Mouse (Mus musculus): ENCODE measurements at regions not wholly inside any gene's neighbourhood (a gene's known extent, or its start where the extent isn't known, plus 50 kb on each side); places are given as distances from the start of the nearest gene placed in this dataset.

- no peaks in the 10 kb centered on the region for H3K9me3 ChIP-seq (ENCODE audit: low read length)
- H3K27me3 ChIP-seq (replicated peaks; ENCODE audit: insufficient read depth, low read length) = no peaks in the 10 kb centered on the region
- no peak overlapping the region for H3K4me3 ChIP-seq (ENCODE audit: low read depth, low read length)
- no peak overlapping the region for H3K4me2 ChIP-seq (replicated peaks; ENCODE audit: low read depth, low read length)
- peak; percentile 26; the same call in 1 of the 2 replicates for ATAC-seq
- DNase-seq (ENCODE audit: low spot score) = peak; percentile 5
- H3K9ac ChIP-seq (replicated peaks; ENCODE audit: low read depth) = no peak overlapping the region
- TF ChIP-seq CTCF (IDR thresholded peaks at IDR 0.05) (no peak), EP300 (IDR thresholded peaks at IDR 0.05) (no peak)
- H3K27ac ChIP-seq (ENCODE audit: low read length) = no peak overlapping the region
- 34% methylated on average over 3 of the region's 3 CpGs for WGBS
- no peaks in the 10 kb centered on the region for H3K36me3 ChIP-seq (ENCODE audit: insufficient read depth, low read length)
- no peaks in the 10 kb centered on the region for H3K4me1 ChIP-seq (ENCODE audit: insufficient read depth, low read depth, low read length)
These were observed 190.1 kb downstream of the Mid1ip1 start for GRCm38 (mm10) chrX:10904889-10905288.

GRCm38 (mm10) chrX:10911127-10912061 lies 196.6 kb downstream of the Mid1ip1 start:
- Histone ChIP-seq H3K27me3 (replicated peaks; ENCODE audit: insufficient read depth, low read length) (no peaks in the 10 kb centered on the region), H3K4me2 (replicated peaks; ENCODE audit: low read depth, low read length) (no peak overlapping the region), H3K36me3 (ENCODE audit: insufficient read depth, low read length) (no peaks in the 10 kb centered on the region), H3K4me3 (ENCODE audit: low read depth, low read length) (no peak overlapping the region), H3K27ac (ENCODE audit: low read length) (no peak overlapping the region), H3K9me3 (ENCODE audit: low read length) (no peaks in the 10 kb centered on the region), H3K9ac (replicated peaks; ENCODE audit: low read depth) (no peak overlapping the region), H3K4me1 (ENCODE audit: insufficient read depth, low read depth, low read length) (no peaks in the 10 kb centered on the region)
- ATAC-seq (no peak), DNase-seq (ENCODE audit: low spot score) (no peak)
- TF ChIP-seq EP300 (IDR thresholded peaks at IDR 0.05) = no peak
- 69% methylated on average over 14 of the region's 14 CpGs for WGBS

Data from lung, postnatal 0 days (tissue).